Mouse (Mus musculus): ENCODE measurements around the gene 4930583I09Rik. TPM values are rescaled to one million over a fixed set of nuclear protein-coding genes. Genes with fewer than 3 reads are reported as not detected.

4930583I09Rik gene
- not detected in 2 replicates for polyA plus RNA-seq (2012; rRNA removed)

DNA sequence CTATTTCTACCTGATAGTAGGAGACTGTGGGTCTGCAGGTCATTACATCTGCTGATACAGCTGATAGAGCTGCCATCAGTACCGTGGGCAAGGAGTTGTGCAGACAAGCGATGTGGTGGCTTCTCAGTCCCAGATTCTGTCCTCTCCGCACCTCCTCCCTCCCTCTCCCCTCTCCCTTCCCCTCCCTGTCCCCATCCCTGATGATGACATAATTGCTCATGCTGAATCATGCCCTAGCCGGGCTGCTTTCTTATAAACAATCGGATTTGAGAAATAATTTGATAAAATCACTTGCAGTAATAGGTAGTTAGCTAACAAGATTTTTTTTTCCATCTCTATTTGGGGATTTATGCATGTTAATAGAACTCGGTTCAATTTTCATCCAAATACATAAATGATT lies at the start of gene 4930583I09Rik:
Gene 4930583I09Rik, minus strand, starts transcription at position 144 of the 400 bp plus-strand sequence.

Other genes starting within 250 kb of the 4930583I09Rik start
- gene Man2a1, start 235.3 kb downstream of the 4930583I09Rik start, polyA plus RNA-seq (2012; rRNA removed), result 10.7 and 11.3 TPM in 2 replicates